Mouse (Mus musculus) right cerebral cortex, postnatal 14 days (tissue): ENCODE data around the gene Tmeff2.
"Not testable (repeated sequence)": the region's sequence is repeated elsewhere in the genome, so short reads cannot be mapped to it uniquely, and the experiment has no call there.

ENCODE experiments used
- DNase-seq: peaks from one replicate; pipeline ENCODE4 v3.0.0; 2022

Tmeff2 gene

GRCm38 (mm10) chr1:50900386-50900785, at the start of gene Tmeff2:
TSS of gene Tmeff2 (plus strand) at chr1:50900647.
- DNase-seq: not testable (repeated sequence)

GRCm38 (mm10) chr1:50861515-50861914, 38.9 kb upstream of the Tmeff2 start:
- no peak for DNase-seq

- DNase-seq: no peak
These were observed 2.8 kb upstream of the Tmeff2 start for GRCm38 (mm10) chr1:50897696-50898095.

GRCm38 (mm10) chr1:50924838-50925355, 24.4 kb downstream of the Tmeff2 start:
- peak; percentile 18 for DNase-seq

GRCm38 (mm10) chr1:50925356-50925921, 25.0 kb downstream of the Tmeff2 start:
- peak; percentile 21 for DNase-seq

GRCm38 (mm10) chr1:50926374-50927060, 26.1 kb downstream of the Tmeff2 start:
- DNase-seq: peak; percentile 7

GRCm38 (mm10) chr1:50927077-50927611, 26.7 kb downstream of the Tmeff2 start:
- peak; percentile 92 for DNase-seq

- DNase-seq: peak; percentile 42
These were observed 27.3 kb downstream of the Tmeff2 start for GRCm38 (mm10) chr1:50927679-50928187.

- DNase-seq: no peak
These were observed 28.3 kb downstream of the Tmeff2 start for GRCm38 (mm10) chr1:50928776-50929175.

- DNase-seq: no peak
These were observed 34.6 kb downstream of the Tmeff2 start for GRCm38 (mm10) chr1:50935076-50935475.

GRCm38 (mm10) chr1:50935484-50935883, 35.0 kb downstream of the Tmeff2 start:
- no peak for DNase-seq

- DNase-seq: no peak
These were observed 39.9 kb downstream of the Tmeff2 start for GRCm38 (mm10) chr1:50940131-50941039.

GRCm38 (mm10) chr1:50948575-50948974, 48.1 kb downstream of the Tmeff2 start:
- DNase-seq: no peak

GRCm38 (mm10) chr1:50958844-50959243, 58.4 kb downstream of the Tmeff2 start:
- no peak for DNase-seq

- peak; percentile 30 for DNase-seq
These were observed 61.7 kb downstream of the Tmeff2 start for GRCm38 (mm10) chr1:50961954-50962648.

GRCm38 (mm10) chr1:50962649-50963000, 62.2 kb downstream of the Tmeff2 start:
- no peak for DNase-seq

GRCm38 (mm10) chr1:50969685-50970084, 69.2 kb downstream of the Tmeff2 start:
- DNase-seq: no peak

GRCm38 (mm10) chr1:50970853-50971252, 70.4 kb downstream of the Tmeff2 start:
- no peak for DNase-seq

GRCm38 (mm10) chr1:50972509-50973436, 72.3 kb downstream of the Tmeff2 start:
- no peak for DNase-seq

- no peak for DNase-seq
These were observed 79.1 kb downstream of the Tmeff2 start for GRCm38 (mm10) chr1:50979358-50980081.
